Mouse (Mus musculus) left cerebral cortex, postnatal 36 days (tissue): ENCODE measurements around the gene Msantd1. TPM values are rescaled to one million over a fixed set of nuclear protein-coding genes. Genes with fewer than 3 reads are reported as not detected.

Experiments used
- DNase-seq, 2 experiments: peaks; one replicate each; pipeline ENCODE4 v3.0.0; 2021 to 2022; ENCODE audit warnings: low spot score in 2 of 2, mixed read lengths in 1 of 2
- intact Hi-C: fragments of 180-260 bp; cut with DNase I; formaldehyde crosslinking; loops from one replicate; pipeline ENCODE4 v1.15.1; 2025
- total RNA-seq, 2 experiments: library from RNA; stranded (reverse); gene quantifications; 2 replicates each; pipeline ENCODE4 v1.2.3; 2021

Msantd1 gene
- total RNA-seq, 2 experiments from 2014 or later, result 5.4 to 8.2 TPM

GRCm38 (mm10) chr5:34957015-34957414 lies 49.2 kb downstream of the Msantd1 start:
- DNase-seq, result peak in 1 of 2 experiments; percentile 14
- intact Hi-C loops, result no loop called here

DNA sequence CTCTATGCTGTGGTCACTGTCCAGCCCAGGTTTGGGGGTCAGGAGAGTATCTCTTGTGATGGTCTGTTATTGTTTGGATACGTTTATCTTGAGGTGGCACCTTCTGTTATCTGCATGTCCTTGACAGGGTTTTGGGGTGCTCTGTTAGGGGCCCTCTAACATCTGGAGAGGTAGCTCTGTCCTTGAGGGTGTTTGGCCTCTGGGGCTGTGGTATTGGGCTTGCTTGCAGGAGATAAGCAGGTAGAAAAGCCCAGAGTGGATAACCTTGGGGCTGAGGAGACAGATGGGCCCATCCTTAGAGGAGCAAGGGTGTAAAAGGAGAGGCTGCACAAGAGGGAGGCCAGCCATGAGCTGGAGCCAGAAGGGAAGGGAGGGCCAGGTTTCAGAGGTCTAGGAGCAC lies 52.2 kb downstream of the Msantd1 start:
- intact Hi-C loops, result no loop called here
- no peak for DNase-seq

- DNase-seq, result no peak
- intact Hi-C loops, result no loop called here
These were observed 57.7 kb downstream of the Msantd1 start for GRCm38 (mm10) chr5:34965531-34965930.

- intact Hi-C loops, result no loop called here
- DNase-seq, result no peak
These were observed 60.6 kb downstream of the Msantd1 start for GRCm38 (mm10) chr5:34968386-34968785.

- DNase-seq, result no peak
- intact Hi-C loops, result no loop called here
These were observed 64.7 kb downstream of the Msantd1 start for GRCm38 (mm10) chr5:34972471-34972870.

Other genes with a start within 250 kb of the Msantd1 start
- gene Nop14, start 247.9 kb upstream of the Msantd1 start, total RNA-seq, result 10 to 100 TPM; 13.2 to 14.9 TPM
- 1 to 10 TPM; 5.7 to 5.9 TPM for gene Grk4, start 247.6 kb upstream of the Msantd1 start, total RNA-seq
- gene Htt, start 146.3 kb upstream of the Msantd1 start, total RNA-seq, result 10 to 100 TPM; 81.0 to 93.8 TPM
- 10 to 100 TPM; 51.1 to 55.7 TPM for gene Rgs12, start 41.4 kb downstream of the Msantd1 start, total RNA-seq
- gene Hgfac, start 133.5 kb downstream of the Msantd1 start, total RNA-seq, result 1 to 10 TPM in 1 of 2 experiments, under 1 TPM in 1; 0.35 to 1.6 TPM
- gene Dok7, start 148.8 kb downstream of the Msantd1 start, total RNA-seq, result 10 to 100 TPM; 21.7 to 29.2 TPM
- 100 to 1,000 TPM; 139 to 153 TPM for gene Lrpap1, start 197.8 kb downstream of the Msantd1 start, total RNA-seq